Mouse (Mus musculus) thymus, postnatal 14 days (tissue): Measurements from ENCODE around the gene Gm29049.
"Not testable (repeated sequence)": the region's sequence is repeated elsewhere in the genome, so short reads cannot be mapped to it uniquely, and the experiment has no call there.

Experiments
- DNase-seq: peaks from one replicate; pipeline ENCODE4 v3.0.0; 2021

Gm29049 gene

DNA sequence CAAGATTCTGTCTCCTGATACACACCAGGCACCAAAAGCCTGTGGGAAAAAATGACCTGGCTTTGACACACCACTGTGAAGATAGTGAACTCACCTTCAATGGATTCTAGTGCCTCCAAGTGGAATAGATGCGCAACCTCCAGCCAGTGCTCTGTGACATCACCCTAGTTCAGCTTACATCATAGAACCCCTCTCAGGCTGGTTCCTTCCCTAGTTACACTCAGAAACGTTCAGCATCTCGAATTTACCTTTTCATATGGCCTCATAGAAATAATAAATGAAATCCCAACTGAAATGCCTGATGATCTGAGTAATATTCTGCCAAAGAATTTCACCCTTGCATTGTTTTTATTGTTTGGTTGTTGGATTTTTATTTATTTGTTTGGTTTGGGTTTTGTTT lies at the start of gene Gm29049:
Gm29049 (minus strand) TSS at position 101 of the 400 bp plus-strand sequence.
- not testable (repeated sequence) for DNase-seq
